Mouse (Mus musculus): ENCODE measurements around the gene Alkbh3. TPM values are rescaled to one million over a fixed set of nuclear protein-coding genes. Genes with fewer than 3 reads are reported as not detected.

The Alkbh3 gene
- total RNA-seq, 2 experiments from 2014 or later = 26.0 to 71.6 TPM

DNA sequence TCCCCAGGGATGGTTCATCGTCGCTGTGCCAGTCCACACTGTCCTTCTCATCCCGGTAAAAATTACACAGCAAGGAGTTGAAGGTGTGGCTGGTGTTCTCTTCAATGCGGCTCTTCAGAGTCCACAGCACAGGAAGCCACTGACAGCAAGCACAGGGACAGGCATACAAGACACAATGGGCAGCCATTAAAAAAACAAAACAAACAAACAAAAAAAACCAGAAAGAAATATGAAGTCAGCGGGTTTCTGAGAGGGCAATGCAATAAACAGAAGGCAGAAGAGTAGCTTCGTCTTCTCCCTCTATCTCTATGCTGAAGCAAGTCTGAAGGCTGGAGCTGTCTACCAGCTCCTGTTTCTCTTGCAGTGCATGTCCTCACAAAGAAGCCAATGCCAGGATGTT, 14.4 kb downstream of the Alkbh3 start, which contains the start of gene Gm27027:
Gene Gm27027 (minus strand): TSS at position 101 of the 400 bp plus-strand sequence.
- no peak for ATAC-seq (ENCODE audit: poor library complexity, severe bottlenecking)

DNA sequence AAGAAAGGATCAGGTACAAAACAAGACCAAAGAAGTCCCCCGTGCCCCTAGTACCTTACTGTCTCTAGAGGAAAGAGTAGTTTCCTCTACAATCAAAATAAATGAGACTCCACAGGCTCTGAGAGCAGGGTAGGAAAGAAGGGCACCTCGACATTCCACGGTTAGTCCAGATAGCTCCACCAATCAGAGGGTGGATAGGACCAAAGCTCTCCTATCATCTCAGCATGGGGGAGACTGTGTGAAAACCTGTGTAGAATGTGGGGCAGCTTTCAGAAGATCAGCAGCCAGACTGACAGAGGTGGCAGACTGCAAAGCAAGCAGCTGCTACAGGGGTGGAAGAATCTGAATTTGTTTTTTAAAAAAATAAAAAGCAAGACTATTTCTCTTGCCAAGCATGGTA, 17.8 kb downstream of the Alkbh3 start:
- ATAC-seq (ENCODE audit: poor library complexity, severe bottlenecking) = no peak

DNA sequence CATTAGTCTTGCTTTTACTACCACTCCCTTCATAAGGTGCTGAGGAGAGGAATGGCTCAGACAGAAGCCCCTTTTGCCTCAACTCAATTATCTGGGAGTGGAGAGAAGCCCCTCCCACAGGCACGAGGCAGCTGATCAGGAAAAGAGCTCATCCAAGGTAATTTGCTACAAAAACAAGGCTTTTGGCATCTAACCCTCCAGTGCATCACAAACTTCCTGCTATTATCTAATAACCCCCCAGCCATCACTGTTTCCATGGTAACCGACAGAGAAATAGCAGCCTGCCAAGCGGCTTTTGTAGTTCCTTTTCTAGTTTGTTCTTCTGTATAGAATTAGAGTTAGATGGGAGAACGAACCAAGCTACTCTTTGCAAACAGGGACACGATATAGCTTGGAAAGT, 18.3 kb downstream of the Alkbh3 start:
- ATAC-seq (ENCODE audit: poor library complexity, severe bottlenecking) = no peak

DNA sequence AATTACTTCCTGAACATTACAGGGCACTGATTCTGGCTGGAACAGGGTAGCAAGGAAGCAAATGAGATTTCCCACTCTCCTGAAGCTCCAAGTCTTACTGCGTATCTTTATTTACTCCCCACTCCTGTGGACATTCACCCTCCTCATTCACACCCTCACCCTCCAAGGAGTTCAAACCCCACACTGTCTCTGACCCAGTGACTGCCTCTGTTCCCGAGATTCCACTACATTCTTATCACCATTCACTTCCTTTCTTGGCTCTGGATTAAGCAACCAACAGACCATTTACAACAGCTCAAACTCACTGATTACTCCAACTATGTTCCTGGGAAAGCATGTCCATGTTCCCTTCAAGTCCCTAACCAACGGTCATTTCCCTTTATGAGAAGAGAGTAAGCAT, 19.3 kb downstream of the Alkbh3 start:
- no peak for ATAC-seq (ENCODE audit: poor library complexity, severe bottlenecking)

DNA sequence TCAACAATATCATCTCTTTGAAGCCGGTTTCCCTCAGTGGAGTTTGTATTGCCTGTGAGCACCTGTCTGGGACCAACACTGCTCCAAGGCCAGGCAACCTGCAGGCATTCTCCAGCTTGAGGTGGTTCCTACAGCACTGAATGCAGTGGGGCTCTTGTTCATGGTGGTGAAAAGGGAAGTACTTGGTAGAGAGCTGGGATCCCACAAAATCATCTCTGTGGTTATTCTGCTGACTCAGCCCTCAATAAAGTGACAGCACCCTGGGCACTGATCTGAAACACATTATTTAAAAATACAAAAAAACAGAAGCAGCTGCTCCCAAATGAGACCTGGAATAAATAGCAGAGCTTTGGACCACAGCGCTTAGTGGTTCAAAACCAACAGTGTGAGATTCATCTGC, 22.2 kb downstream of the Alkbh3 start:
- peak; percentile 72 for ATAC-seq (ENCODE audit: poor library complexity, severe bottlenecking)

DNA sequence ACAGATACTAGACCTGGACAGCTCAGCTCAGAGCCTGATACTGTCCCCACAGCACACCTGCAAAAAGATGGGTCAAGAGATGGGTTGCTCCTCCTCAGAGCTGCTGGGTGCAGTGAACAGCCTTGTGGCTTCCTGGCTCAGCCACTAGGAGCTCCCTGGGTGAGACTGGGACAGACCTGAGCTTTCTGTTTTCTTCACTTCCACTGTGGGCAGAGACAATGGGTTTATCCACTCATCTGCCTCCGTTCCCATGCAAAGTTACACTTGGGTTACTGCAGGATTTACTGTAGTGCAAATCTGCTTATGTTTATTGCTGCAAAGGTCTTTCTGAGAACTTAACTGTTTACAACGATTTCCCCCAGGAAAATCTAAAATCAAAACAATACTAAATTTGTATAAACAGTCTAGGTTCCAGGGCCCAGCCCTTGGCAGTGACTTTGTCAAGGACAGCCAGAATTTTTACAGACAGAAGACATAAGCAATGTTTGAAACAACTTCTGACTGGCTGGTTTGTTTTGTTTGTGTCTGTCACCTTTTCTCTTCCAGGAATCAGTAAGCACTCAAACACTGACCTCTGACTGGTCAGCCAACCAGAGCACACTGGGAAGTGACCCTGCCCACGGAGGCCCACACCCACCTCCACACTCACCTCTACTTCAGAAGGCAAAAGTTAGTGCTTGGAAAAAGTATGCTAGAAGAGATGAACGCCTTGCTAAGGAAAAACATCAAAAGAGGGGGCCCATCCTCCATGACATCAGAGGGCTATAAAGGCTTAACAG, 28.0 kb downstream of the Alkbh3 start:
- no peak for ATAC-seq (ENCODE audit: poor library complexity, severe bottlenecking)

DNA sequence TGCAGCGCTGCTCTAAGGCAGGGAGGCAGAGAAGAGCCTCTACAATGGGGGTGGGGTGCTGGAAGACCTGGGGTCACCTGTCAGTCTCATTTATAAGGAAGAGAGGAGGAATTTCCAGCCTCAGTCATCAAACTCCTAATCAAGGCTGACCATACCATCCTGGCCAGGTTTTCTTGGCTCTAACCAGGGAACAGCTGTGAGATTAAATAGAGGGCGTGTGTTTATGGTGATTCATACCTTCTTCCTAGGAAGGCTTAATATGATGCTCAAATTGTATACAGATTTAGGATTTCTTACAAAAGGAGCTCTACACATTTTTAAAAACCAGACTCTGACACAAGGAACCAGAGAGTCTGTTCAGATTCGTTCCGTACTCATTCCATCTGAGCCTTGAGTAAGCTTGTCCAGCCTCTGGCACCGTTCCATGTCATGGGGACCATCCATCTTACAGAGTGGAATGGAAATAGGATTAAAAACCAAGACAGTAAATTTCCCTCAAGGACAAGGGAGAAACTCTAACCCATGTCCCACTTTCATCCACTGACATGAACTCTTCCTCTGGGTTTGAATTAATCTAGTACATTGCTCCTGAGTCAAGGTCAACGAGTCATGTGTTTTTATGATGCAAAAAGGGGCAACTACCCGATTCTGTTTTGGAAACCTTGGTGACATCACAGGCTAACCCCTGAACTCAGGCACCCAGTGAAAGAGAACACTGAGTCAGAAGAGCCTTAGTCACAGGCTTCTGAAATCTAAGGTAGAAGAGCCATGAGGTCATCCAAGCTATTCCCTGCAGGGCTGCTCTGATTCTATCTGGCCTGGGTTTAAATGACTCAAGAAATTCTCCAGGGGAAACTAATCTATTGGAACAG, 31.1 kb downstream of the Alkbh3 start:
- no peak for ATAC-seq (ENCODE audit: poor library complexity, severe bottlenecking)

DNA sequence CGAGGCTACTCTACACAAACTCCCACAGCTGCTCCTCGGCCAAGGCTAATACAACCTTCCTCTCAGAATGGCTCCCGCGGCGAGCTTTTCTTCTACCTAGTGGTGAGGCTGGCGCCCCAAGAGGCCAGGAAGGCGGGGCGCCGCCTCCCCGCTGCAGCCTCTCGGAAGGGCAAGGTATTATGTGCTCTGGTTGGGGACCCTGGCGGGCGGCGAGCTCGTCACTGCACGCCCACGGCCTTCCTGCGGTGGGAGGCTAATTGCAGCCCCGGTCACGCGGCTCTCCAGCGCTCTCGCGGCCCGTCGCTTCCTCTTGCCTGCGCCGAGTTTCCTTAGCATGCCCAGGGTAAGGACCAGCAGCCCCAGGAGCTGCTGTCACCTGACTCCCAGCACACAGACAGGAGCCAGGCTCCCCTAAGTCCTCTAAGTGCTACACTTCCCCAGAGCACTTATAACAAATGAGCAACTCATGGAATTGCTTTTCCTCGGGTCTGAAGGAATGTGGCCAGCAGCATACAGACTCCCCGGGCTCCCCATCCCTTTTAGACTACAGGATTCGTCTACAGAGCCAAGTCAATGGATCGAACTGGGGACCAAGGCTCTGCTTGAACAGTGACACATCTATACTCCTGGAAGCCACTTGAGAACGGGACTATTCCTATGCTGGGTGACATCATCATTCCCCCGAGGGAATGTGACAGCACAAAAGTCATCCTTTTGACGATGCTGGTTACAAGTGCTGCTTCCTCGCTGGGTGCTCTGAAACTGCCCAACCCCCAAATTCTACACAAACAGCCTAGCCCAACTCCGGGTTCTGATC, 34.0 kb downstream of the Alkbh3 start:
- peak; percentile 69 for ATAC-seq (ENCODE audit: poor library complexity, severe bottlenecking)

DNA sequence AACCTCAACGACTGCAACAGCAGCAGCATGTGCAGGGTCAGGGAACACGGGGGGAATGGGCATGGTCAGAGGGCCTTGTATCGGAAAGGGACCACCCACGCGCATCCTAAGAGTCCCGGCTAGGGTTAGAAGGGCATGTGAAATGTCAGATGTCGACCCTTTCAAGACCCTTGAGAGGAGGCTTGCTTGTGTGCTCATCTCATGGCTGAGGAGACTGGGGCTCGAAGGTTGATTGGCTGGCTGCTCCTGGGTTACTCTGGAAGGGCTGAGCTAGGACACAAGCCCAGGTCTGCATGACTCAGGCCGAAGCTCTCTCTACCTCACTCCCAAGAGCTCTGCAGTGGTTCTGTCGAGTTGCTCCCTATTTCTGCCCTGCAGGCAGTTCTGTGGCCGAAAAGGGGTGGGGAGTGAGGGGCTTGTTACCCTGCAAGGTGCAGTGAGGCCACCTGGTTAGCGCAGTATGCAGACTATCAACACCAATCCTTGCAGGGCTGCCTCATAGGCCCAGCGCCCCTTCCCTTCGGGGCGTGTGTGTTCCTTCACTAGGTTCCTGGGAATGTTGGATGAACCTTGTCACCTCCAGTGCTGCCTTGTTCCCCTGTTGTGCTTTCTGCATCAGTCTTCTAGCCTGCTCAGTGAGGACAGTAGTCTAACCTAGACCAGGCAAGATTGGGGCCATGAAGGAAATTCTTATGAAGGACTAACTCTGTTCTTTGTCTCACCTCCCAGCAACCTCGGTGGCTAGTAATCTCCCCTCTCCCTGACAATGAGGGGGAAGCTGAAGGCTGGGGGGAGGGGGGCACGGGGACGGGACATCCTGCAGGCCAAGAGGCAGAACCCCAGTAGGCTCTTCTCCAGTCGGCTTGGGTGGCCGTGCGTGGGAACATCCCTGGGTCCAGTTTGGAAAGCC, 34.8 kb downstream of the Alkbh3 start:
- ATAC-seq (ENCODE audit: poor library complexity, severe bottlenecking) = no peak

DNA sequence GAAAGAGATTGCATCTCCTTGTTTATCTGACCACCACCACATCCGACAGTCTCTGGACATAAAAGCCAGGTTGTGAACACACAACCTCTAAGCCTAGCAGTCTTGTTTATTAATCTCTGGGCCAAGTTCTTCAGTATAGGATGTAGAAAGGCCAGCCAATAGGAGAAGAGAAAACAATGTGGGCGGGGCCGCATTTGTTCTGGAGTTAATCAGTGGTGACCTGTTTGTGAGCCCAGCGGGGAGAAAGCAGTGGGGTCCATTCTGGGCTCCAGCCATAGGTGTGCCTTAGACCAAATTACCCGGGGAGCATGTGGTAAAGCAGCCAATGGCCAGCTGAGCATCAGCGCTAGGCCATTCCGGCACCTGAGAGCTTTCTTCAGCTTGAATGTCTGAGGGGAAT, 35.6 kb downstream of the Alkbh3 start:
- no peak for ATAC-seq (ENCODE audit: poor library complexity, severe bottlenecking)

DNA sequence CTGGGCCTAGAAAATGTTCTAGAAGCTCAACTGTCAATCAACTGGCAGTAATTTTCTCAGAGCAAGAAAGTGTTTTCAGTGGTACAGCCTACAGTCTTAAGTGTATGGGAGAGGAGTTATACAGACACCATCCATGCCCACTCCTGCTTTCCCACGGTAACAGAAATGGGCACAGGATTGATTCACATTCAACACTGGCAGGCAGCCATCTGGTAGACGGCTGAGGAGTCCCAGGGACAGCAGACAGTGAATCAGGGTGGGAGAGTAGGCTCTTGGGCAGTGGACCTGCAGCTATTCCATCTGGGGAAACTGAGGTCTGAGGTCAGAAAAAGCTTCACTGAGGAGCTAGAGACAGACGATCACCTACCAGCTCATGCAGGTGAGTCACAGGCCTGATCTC, 39.0 kb downstream of the Alkbh3 start:
- ATAC-seq (ENCODE audit: poor library complexity, severe bottlenecking) = no peak

DNA sequence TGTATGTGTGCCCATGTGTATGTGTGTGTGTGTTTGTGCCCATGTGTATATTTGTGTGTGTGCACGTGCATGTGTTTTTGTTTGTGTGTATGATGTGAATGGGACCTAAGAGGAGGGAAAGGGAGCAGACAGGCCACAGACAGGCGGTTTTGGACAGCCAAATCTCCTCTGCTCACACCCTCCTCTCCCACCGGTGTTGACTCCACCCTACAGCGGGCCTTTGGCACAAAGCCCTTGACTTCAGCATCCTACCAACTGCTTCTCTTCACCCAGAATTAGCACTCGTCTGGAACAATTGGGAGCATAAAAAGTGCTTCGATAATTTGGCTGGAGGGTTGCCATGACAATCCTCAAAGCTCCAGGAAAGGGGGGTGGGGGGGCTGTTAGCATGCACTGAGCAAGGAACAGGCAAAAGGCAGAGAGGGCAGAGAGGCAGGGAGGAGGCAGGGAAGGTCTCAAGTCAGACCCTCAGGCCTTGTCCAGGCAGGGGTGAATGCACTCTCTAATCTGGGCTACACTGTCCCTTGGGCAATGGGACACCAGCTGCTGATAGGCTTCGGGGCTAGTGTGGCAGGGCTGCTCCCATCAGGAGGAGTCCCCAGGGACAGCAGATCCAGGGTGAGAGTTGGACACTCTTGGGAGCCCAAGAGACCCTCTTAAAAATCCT, 46.0 kb downstream of the Alkbh3 start:
- no peak for ATAC-seq (ENCODE audit: poor library complexity, severe bottlenecking)

DNA sequence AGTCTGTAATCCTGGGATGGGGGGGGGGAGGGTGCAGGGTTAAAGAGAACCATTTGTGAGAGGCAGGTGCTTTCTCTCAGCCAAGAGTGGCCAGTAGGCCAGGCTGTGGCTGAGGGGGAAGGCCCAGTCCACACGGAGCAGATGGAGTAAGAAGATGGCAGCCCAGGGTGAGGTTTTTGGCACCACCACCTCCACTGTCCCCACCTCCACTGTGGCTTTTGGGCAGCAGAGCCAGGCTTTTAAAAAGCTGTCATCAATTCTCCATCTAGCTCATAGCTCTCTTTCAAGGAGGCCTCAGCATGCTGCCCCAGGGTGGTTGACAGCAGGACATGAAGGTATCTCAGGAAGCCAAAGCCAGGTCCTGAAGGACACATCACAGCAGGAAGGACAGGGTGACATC, 46.8 kb downstream of the Alkbh3 start:
- no peak for ATAC-seq (ENCODE audit: poor library complexity, severe bottlenecking)

DNA sequence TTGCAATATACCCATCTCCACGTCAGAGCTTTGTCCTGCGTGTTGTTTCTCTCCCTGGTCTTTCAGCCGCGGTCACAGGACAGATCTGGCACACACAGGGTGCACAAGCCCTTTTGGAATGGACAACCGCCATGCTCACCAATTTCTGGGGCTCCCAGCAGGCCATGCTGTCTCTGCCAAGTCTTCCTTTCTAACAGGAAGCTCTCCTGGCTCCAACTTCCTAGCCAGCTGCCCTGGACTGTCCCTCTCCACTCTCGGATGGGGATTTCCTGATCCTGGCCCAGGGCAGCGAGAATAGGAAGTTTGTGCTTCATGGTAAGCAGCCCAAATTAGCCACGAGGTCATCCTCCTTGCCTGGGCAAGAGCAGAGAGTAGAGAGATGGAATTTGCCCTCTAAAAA, 48.9 kb downstream of the Alkbh3 start:
- ATAC-seq (ENCODE audit: poor library complexity, severe bottlenecking) = no peak

DNA sequence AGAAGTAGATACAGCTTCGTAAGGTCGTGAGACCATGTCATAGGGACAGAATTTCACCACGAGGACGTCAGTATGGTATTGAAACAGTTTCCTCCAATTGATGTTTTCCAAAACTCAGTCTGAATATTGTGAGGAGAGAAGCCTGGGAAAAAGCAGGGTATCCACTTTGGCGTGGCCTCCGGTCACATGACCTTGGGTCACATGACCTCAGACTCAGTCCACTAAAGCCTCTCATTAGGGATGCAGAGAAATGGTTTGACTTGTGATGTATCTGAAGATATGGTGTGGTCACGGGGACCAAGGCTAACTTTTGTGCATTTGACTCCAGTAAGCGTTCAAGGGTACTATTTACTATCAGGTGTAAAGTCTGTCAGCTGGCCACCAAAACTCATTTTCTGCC, 51.3 kb downstream of the Alkbh3 start:
- no peak for ATAC-seq (ENCODE audit: poor library complexity, severe bottlenecking)

DNA sequence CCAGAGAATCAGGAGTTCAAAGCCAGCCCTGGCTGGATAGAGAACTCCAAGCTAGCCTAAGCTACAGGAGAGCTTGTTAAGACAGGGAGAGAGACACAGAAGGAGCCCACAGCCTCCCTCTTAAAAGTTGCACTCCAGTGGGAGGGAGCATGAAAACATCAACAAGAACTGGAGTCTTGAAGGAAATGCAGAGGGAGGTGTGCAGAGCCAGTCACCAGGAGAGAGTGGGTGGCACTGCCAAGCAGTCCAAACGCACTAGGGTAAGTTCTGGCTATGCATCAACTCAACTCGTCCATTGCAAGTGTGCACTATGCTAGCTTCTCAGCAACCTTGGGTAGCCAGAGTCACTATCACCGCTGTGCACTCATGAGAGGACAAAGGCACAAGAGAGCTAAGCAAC, 52.4 kb downstream of the Alkbh3 start:
- ATAC-seq (ENCODE audit: poor library complexity, severe bottlenecking) = no peak

DNA sequence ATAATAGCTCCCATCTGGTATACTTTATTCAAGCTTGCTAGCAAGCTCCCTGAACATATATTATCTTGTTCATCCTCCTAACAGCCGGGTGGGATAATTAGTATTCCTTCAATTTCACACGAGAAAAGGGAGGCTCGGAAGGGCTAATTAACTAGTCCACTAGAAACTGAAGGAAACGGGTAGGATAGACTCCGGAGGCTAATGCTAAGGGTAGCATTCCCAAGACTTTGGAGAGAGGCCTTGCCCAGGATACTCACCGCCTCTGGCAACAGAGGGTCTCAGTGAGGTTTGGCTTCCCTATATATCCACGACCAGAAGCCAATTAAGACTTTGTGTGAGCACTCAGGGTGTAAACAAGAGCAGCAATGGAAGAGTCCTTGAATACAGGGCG, 52.8 kb downstream of the Alkbh3 start:
- no peak for ATAC-seq (ENCODE audit: poor library complexity, severe bottlenecking)

DNA sequence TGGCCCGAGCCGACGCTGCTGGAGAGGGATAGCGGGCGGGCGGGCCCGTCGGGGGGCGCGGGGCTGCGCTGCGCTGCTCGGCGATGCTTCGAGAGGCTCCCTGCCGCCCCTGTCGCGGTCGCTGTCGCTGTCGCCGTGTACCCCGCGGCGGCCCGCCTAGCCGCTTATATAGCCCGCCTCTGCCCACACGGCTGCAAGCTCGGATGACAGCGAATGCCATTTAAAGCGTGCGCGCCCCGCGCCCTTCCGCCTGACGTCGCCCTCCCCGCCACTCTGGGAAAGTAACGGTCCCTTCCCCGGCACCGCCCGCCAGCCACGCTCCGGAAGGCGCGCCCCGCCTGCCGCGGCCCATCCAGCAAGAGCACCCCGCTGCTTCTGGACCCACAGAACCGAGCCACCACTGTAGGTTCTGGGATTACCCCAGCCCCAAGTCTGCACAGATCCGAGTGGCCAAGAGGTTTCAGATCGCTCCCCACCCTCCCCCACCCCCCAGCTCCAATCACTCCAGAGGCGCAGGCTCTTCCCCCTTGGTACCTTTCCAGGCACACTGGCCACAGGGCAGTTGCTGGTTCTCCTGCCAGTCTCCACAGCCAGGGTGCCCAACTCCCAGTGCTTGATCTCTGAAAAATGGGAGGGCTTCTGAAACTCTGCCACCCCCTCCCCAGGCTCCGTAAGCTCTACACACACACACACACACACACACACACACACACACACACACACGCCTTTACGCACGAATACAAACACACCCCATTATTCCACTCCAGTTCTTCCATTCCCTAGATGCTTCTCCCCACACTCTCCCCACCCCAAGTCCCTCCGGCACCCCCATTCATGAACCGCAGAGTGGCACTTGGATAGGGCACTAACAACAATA, 53.5 kb downstream of the Alkbh3 start, which contains the start of gene Gm13889:
Gene Gm13889 (minus strand): TSS at position 294 of the 877 bp plus-strand sequence.
- ATAC-seq (ENCODE audit: poor library complexity, severe bottlenecking) = no peak

Measured in megakaryocyte, adult 5-6 weeks (primary cell).